Mouse (Mus musculus) right cerebral cortex, postnatal 10 days (tissue): Measurements from ENCODE around the gene Tssk1.
A peak's percentile ranks its signal among the peaks of the same experiment; 100 is the strongest.

ENCODE experiments used
- DNase-seq, 2 experiments: peaks; one replicate each; pipeline ENCODE4 v3.0.0; 2021; ENCODE audit warnings: low spot score in 2 of 2

Tssk1 gene

GRCm38 (mm10) chr16:17893923-17894322, at the start of gene Tssk1:
Gene Tssk1 (plus strand): TSS chr16:17894223.
- DNase-seq: no peak

GRCm38 (mm10) chr16:17848431-17848830, 45.6 kb upstream of the Tssk1 start:
- DNase-seq: no peak

- peak in 1 of 2 experiments; percentile 54 for DNase-seq
These were observed 45.1 kb upstream of the Tssk1 start for GRCm38 (mm10) chr16:17848928-17849327.

- DNase-seq: no peak
These were observed 44.5 kb upstream of the Tssk1 start for GRCm38 (mm10) chr16:17849486-17849885.

GRCm38 (mm10) chr16:17851331-17851730, 42.7 kb upstream of the Tssk1 start:
- DNase-seq: no peak

GRCm38 (mm10) chr16:17851860-17852259, 42.2 kb upstream of the Tssk1 start:
- no peak for DNase-seq

GRCm38 (mm10) chr16:17853263-17853662, 40.8 kb upstream of the Tssk1 start:
- no peak for DNase-seq

- DNase-seq: no peak
These were observed 36.9 kb upstream of the Tssk1 start for GRCm38 (mm10) chr16:17857157-17857556.

GRCm38 (mm10) chr16:17858592-17858991, 35.4 kb upstream of the Tssk1 start:
- no peak for DNase-seq

GRCm38 (mm10) chr16:17865293-17865692, 28.7 kb upstream of the Tssk1 start:
- no peak for DNase-seq

- no peak for DNase-seq
These were observed 28.3 kb upstream of the Tssk1 start for GRCm38 (mm10) chr16:17865770-17866169.

GRCm38 (mm10) chr16:17871248-17871647, 22.8 kb upstream of the Tssk1 start:
- no peak for DNase-seq

GRCm38 (mm10) chr16:17872995-17873394, 21.0 kb upstream of the Tssk1 start:
- DNase-seq: no peak

GRCm38 (mm10) chr16:17875174-17875573, 18.8 kb upstream of the Tssk1 start:
- no peak for DNase-seq

- no peak for DNase-seq
These were observed 17.9 kb upstream of the Tssk1 start for GRCm38 (mm10) chr16:17876096-17876495.

- DNase-seq: no peak
These were observed 14.5 kb upstream of the Tssk1 start for GRCm38 (mm10) chr16:17879571-17879970.

- DNase-seq: no peak
These were observed 11.8 kb upstream of the Tssk1 start for GRCm38 (mm10) chr16:17882196-17882595.

GRCm38 (mm10) chr16:17884116-17884515, 9.9 kb upstream of the Tssk1 start:
- no peak for DNase-seq

- no peak for DNase-seq
These were observed 4.2 kb upstream of the Tssk1 start for GRCm38 (mm10) chr16:17889689-17890341.

- DNase-seq: no peak
These were observed 3.7 kb upstream of the Tssk1 start for GRCm38 (mm10) chr16:17890342-17890727.

GRCm38 (mm10) chr16:17890917-17891566, 3.0 kb upstream of the Tssk1 start:
- DNase-seq: peak; percentile 78 to 82

GRCm38 (mm10) chr16:17891567-17891959, 2.5 kb upstream of the Tssk1 start, which contains the start of gene Gm20518:
Gene Gm20518 (minus strand): TSS chr16:17891671.
- peak; percentile 99 to 100 for DNase-seq

GRCm38 (mm10) chr16:17892606-17893005, 1.4 kb upstream of the Tssk1 start:
- no peak for DNase-seq
